Mouse (Mus musculus): Measurements from ENCODE around the gene Tefm.
"Not testable (repeated sequence)": the region's sequence is repeated elsewhere in the genome, so short reads cannot be mapped to it uniquely, and the experiment has no call there.

The Tefm gene

DNA sequence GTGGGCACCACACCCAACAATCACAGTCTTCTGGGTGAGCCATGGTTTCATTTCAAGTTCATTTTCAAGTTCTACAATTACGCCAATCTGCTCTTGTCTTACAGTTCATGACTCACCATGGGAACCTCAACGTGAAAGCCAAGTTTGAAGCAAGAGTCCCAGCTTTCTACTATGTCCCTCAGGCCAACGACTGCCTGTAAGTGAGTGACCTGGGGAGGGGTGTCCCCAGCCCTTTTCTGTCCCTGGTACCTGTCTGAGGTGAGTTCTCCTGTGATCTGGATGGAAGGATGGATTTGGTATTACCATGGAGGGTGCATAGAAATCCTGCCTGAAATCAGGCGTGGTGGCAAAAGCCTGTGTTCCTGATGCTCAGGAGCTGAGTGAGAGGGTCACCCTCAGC lies 14.9 kb upstream of the Tefm start:
- DNase-seq: no peak

DNA sequence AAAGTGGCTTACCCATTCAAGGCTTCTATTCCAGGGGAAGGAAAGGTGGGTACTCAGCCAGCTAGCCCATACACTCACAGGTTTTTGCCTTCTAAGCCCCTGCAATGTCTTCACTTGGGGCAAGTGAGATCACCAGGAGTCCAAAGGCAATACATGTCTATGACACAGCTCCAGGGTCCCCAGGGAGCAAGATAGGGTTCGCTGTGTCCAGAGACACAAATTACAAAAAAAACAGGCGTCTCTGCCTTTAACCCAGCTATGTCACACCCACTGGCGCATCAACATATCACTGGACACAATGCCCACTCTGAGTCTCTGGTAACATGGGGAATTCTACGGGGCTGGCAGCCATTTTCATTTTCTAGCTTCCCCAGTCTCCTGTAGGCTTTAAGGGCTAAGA lies 14.0 kb upstream of the Tefm start:
- no peak for DNase-seq

DNA sequence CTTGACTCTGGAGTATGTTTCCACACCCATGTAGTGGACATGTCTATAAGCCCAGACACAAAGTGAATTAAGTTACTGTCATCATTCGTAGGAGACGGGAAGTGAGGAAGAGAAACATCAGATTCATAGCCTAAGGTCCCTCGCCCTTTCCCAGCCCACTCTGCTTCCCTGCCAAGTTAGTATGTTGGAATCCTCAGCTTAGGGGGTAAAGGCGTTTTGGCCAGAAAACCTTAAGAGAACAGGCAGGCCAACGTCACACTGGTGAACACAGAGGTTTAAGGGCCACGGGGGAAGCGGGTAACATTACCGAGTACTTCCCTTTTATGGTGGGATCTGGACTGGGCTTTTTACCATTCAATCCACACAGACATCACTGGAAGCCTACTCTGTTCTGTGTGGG lies 13.6 kb upstream of the Tefm start:
- no peak for DNase-seq

DNA sequence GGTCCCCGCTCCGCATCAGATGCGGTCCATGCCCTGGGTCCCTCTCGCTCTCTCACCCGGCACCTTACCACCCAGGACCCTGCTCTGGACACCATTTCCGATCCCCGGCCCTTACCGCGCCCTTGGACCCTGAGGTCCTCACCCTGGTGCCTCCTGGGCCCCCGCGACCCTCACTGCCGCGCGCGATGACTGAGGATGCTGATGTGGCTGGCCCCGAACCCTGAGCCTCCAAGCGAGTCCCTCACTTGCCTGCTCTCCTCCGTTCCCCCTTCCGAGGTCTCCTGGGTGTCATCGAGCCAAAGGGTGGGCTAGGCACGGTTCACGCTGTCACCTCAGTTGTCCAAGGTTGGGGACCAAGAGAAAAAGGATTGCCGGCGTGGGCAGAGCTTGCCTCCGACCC lies 12.5 kb upstream of the Tefm start:
- DNase-seq: no peak

DNA sequence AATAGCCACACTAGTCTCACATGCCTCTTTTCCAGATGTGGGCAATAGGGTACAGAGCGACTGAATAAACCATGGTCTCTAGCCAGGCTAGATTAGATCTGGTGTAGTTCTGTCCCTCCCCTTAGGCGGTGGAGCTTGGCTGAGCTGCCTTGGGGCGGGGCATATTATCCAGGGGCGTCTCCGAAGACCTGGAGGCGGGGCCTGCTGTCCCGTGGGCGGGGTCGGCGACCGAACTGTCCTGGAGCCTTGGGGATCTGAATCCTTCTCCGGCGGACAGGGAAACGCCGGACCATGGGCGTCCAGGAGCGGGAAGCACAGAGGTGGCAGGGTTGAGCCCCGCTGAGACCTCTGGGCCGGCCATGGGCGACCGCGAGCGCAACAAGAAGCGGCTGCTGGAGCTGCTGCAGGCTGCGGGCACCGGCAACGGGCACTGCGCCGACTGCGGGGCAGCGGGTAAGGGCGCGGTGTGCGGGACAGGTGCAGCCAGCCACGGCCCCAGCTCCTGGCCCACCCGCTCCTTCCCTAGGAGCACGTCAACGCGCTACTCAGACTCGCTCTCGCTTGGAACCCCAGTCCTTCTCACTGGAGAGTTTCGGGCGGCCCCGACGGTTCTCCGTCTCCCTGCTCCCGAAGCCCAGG lies 12.0 kb upstream of the Tefm start, which contains the start of gene Adap2:
TSS of gene Adap2 (plus strand) at position 249 of the 639 bp plus-strand sequence.
- DNase-seq: peak; percentile 96

DNA sequence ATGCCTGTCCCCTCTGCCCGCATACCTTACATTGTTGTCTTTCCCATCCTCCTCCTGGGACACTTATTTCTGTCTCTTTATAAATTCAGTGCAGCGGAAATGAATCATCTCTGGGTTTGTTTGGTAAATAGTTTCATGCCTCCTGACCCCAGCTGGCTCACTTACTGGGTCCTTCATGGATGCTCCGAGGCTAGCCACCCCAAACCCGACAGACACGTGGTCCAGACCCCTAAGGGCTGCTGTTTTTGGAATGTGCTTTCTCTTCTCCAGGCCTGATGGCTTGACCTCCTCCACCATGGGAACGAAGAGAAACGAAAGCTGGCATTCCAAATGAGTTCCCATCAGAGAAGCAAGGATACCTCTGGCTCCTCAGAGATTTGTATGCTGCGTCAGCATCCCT lies 10.4 kb upstream of the Tefm start:
- DNase-seq: peak; percentile 71

DNA sequence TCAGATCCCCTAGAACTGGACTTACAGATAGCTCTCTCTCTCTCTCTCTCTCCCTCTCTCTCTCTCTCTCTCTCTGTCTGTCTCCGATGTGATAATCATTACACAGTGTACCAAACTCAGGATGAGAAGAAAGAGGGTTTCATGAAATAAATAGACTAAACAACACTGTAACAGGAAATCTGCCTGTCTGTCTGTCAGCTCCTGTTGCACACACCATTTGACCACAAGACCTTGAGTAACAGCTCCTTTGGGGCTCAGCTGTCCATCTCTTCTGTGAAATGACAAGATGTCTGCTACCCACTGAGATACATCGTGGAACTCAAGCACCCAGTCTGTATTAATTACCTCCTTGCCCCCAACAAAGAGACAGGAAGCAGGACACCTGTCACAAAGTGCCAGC lies 9.6 kb upstream of the Tefm start:
- peak; percentile 29 for DNase-seq

DNA sequence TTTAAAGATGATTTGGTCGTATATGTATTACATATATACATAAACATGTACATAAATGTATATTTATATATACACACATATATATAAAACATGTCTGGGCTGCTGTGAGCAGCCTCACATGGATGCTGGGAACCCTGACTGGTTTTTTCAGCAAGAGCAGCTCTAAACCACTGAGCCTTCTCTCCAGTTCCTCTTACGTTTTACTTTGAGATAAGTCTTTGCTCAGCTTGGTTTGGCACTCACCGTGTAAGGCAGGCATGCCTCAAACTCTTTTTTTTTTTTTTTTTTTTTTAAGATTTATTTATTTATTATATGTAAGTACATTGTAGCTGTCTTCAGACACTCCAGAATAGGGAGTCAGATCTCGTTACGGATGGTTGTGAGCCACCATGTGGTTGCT lies 8.6 kb upstream of the Tefm start:
- no peak for DNase-seq

DNA sequence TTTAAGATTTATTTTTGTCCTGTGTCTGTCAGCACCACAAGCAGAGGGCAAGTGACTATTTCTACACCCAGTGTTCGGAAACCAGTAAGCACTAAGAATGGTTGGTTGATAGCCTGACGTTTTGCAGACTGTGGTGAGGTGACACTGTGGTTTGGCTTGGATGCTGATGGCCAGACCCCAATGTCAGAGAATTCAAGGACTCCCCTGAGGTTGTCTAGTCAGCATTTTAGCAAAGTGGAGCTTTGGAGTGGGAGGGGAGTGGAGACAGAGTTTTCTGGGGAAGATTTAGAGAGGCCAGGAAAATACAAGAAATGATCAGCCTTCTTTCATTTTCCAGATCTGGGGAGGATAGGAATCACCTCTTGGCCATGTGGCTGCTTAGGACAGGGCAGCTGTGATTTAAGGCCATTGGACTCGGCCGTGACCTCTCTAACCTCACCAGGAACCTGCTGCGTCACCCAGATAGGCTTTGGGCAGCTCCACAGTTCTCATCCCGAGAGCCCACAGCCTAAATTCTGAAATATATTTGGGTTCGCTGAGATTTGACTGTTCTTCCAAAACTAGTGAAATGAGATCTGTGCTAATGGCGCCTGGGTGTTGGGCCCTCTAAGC lies 7.5 kb upstream of the Tefm start:
- DNase-seq: no peak

DNA sequence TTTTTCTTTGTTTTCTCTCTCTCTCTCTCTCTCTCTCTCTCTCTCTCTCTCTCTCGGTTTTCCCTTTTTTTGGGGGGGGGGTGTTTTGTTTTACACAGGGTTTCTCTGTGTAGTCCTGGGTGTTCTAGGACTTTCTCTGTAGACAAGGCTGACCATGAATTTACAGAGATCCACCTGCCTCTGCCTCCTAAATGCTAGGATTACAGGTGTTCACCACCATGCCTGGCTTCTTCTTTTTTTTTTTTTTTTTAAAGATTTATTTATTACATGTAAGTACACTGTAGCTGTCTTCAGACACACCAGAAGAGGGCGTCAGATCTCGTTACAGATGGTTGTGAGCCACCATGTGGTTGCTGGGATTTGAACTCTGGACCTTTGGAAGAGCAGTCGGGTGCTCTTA lies 7.0 kb upstream of the Tefm start:
- DNase-seq: not testable (repeated sequence)

DNA sequence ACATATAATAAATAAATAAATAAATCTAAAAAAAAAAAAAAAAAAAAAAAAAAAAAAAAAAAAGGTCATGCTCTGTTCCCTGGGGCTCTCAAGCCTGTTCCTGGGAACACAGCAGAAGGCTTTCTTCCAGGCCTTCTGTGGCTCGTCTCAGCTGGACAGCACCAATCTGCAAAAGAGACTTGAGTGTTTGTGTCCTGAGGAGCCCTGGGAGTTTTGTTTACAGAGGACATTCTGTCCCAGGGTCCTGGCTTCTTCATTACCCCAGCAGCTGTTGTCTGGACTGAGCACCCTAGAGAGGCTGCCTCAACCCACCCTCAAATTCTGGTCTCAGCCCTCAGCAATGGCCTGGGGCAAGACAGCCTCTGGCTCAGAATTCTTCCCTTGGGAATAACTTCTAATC lies 6.3 kb upstream of the Tefm start:
- DNase-seq: peak; percentile 73

DNA sequence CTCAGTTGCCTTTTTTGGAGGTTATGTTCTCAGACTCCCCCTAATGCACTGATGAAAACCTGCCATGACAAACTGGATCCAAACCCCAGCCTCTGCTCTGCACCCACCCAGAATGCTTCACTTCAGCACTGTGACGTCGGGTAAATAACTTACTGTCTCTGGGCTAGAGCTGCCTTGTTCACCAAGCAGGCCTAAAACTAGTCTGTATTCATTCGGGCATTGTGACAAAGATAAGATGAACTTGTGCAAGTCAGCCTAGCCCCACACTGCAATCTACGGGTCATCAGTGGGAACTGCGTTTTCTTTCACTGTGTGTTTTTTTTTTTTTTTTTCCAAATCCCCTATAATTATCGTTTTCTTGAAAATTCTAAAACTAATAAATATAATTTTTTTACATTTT lies 5.8 kb upstream of the Tefm start:
- peak; percentile 33 for DNase-seq

DNA sequence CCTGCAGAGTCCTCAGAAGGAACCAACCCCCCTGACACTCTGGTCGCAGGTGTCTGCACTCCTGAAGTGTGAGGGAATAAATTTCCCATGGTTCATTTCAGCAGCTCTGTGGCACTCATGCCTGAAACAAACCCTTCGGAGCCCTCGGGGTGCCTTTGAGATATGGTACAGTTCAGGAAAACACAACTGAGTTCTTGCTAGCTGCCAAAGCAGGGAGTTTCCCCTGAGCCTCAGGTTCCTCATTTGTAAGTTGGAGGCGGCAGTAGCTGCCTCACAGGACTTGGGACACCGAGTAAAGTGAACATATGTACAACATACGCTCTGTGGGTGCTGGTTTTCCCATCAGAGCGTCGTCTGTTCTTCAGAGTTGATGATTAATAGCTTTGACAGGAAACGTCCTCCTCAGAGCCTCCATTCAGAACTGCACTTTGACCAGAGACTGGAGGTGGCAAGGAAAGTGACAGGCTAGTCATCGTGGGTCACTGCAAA lies 3.9 kb upstream of the Tefm start:
- peak; percentile 44 for DNase-seq

DNA sequence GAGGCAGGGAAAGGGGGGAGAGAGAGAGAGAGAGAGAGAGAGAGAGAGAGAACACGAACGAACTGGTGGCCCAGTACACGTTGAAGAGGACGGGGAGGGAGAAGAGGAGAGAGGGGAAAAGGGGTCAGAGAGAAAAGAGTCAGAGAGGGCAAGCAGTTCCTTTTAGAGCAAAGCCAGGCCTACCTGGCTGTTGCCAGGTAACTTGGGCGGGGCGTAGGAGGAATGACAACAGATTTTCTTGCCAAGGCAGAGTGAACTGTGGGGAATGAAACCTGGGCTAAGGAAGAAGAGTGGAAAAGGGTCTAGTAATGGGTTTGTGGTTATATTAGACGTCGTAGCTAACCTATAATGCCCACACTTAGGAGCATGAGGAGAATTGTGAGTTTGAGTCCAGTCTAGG lies 897 bp upstream of the Tefm start:
- DNase-seq: peak; percentile 33

DNA sequence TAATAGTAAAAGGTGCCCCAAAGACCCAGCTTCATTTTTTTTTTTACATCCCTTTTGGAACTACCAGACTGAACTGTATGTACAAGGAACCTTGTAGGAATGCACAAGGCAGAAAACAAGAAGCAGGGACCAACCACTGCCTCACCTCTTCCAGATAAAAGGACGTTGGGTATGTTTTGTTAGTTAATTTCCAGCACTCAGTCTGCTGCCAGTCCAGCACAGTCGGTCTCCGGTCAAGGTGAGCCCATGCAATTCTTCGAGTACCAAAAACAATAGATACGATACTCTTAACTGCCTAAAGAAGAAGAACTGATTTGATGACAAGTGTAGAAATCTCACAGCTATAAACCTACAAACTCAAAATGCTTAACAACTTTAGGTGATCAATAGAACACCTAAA lies 4.2 kb downstream of the Tefm start:
- no peak for DNase-seq

DNA sequence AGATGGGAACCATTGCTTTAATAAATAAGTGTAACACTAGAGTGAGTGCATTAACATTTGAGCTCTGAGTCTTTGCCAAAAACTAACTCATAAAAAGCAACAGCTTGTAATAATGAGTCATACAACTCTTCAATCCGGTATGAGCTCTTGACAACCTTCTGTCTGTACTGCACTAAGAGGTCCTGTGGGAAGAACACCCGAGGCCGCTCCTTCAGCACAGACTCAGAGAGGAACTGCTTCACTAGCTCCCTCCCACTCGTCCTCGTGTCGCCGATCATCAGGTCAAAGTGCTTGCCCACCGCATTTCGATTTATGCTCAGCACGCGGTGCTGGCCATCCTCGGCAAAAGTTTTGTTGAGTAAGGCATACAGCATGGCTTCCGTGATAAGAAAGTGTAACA lies 5.2 kb downstream of the Tefm start:
- no peak for DNase-seq

DNA sequence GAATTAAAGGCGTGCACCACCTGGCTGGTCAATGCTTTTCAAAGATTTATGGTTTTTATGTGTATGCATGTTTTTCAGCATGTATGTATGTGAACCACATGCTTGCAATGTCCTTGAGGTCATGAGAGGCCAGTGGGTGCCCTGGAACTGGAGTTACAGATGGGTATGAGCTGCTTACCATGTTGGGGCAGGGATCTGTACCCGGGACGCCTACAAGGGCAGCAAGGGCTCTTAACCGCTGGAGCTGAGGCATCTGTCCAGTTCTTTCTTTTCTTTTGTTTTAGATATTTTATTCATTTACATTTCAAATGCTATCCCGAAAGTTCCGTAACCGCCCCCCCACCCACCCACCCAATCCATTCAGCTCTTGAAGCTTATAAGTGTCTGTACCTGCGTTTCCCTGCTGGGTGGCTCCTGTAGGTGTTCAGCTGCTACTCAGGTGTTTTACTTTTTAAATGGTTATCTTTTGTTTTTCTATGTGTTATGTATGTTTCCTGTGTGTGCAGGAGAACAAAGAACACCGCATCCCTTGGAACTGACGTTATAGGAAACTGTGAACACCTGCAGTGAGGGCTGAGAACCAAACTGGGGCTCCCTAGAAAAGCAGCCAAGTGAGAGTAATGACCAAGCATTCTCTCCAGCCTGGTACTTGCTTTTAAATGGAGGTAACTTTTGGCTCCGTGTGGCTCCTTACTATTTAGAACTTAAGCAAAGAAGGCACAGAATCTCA lies 5.9 kb downstream of the Tefm start:
- DNase-seq: no peak

DNA sequence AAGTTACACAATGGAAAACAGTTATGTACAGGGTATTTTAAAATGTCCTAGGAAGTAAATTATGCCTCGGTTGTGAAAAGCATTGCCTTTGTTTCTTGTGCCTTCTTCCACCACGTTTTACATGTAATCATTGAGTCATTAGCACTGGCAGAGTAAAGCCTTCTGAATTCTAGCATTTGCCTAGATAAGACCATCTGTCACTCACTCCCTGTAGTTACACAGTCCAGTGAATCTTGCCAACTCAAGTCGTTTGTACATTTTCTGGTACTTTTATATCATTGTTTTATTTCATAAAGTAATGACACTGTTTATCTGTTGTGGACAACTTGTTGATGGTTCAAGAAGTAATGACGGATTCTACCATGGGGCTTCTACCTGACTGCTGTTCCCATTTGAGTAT lies 7.2 kb downstream of the Tefm start:
- no peak for DNase-seq

DNA sequence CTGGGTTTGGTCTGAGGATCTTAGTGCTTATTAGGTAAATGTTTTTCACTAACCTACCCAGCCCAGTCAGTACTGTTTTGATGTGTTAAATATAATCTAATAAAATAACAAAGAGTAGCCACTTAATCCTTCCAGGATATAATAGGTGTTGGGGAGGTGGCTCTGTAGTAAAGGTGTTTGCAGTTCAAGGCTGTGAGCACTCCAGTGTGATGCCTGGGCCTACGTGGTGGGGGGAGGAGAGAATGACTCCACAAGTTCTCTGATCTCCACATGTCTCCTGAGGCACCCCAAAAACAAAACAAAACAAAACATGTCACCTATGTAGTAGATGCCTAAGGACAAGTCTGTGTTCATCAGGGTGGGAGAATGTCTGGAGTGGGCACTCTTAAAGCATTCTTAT lies 9.9 kb downstream of the Tefm start:
- no peak for DNase-seq

DNA sequence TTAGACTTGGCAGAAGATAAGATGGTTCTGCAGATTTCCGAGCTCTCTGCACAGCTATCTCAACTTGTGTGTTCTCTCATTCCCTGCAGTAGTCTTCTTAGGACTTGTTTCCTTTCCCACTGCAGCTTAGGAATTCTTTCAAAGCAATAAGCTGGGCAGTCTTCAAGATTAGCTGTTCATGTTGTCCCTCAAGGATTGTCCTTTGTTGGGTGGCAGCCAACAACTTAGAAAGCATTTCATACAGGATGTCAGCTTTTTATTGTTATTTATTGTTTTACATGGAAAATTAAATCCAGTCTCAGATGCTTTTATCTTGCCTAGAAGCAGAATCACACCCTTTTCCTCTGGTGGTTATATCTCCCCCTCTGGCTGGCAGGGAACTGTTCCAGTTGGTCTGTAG lies 25.6 kb downstream of the Tefm start:
- no peak for DNase-seq

DNA sequence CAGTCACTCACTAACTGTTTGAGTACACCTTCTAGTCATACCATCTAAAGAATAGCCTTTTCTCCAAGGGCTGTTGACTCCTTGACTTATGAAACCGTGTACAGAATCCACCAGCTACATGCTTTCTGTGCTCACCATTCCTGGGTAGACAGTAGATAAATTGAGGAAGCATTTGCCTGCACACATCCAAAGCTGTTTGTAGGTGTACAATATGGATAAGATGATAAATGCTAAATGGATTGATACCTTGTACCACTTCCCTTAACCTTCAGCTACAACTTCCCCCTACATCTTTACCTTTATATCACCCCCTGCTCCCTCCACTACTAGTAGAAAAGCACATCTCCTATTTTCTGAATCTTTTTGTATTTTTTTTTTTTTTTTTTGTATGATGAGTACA lies 37.6 kb downstream of the Tefm start:
- no peak for DNase-seq

DNA sequence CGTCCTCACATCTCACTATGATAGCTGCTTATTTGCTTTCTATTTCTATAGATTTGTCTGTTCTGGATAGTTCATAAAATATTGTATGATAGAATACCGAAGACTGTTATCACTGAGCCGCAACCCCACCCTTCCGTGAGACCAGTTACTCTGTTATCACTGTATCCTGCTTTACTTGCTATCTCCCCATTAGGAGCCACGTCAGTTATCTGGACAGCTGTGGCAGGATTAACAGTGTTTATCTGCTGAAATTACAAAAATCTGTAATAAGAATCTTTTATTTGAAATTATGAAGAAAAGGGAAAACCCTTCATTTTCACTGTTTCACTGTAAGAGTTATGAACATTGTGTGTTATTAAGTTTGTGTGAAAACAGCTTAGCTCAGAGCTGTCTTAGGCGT lies 40.7 kb downstream of the Tefm start:
- DNase-seq: no peak

DNA sequence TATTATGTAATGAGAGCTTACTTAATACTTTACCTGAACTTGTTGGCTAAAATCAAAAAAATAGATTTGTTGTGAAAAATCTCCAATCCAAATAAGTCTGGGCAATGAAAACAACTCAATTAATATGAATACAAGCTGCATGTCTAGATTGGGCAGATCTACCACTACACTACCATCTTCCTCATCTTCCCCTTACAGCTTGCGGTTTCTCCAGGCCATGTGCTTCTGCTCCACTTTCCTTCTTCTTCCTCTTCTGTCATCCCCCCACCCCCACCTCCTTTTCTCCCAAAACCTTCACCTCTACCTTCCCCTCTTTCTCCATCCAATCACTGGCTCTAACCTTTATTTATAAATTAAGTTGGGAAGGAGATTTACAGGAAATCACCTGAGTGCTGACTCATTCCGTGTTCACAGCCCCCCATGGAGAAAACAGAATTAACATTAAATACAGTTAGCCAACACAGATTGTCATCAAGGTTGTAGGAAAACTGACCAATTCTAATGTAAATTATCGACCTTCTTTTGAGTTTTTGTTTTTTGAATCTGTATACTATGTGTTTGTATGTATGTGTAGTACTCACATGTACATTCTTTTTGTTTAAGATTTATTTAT lies 43.4 kb downstream of the Tefm start:
- no peak for DNase-seq

Data from lung, postnatal 36 days (tissue).